Mouse (Mus musculus) left cerebral cortex, postnatal 4 days (tissue): Measurements from ENCODE around the gene Olfr1045. TPM values are rescaled to one million over a fixed set of nuclear protein-coding genes. Genes with fewer than 3 reads are reported as not detected.
"Not testable (repeated sequence)": the region's sequence is repeated elsewhere in the genome, so short reads cannot be mapped to it uniquely, and the experiment has no call there.

Source experiments
- DNase-seq: peaks from one replicate; pipeline ENCODE4 v3.0.0-alpha.2; 2022
- intact Hi-C: fragments of 180-260 bp; cut with DNase I; formaldehyde crosslinking; loops from one replicate; pipeline ENCODE4 v1.15.1; 2025
- total RNA-seq, 2 experiments: library from RNA; stranded (reverse); gene quantifications; 2 replicates each; pipeline ENCODE4 v1.2.3; 2021

The Olfr1045 gene
- total RNA-seq: not detected

DNA sequence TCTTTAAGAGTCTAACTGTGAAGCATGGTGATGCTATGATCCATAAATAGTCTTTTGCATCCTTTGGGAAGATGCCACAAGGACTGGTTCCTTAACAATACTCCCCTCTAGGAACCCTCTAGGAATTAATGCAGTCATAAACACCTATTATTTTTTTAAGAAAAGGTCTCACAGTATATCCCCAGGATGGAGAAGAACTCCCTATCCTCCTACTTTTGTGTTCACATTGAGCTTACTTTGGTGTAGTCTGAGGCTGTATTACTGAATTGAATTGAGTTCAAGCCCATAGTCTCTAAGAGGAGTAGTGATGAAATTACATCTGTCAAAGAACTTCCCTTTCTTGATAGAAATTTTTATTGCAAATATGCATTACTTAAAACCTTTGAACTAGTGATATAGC lies at the start of gene Olfr1045:
Gene Olfr1045 (minus strand): TSS at position 101 of the 400 bp plus-strand sequence.
- intact Hi-C loops: no loop called here
- DNase-seq: no peak

DNA sequence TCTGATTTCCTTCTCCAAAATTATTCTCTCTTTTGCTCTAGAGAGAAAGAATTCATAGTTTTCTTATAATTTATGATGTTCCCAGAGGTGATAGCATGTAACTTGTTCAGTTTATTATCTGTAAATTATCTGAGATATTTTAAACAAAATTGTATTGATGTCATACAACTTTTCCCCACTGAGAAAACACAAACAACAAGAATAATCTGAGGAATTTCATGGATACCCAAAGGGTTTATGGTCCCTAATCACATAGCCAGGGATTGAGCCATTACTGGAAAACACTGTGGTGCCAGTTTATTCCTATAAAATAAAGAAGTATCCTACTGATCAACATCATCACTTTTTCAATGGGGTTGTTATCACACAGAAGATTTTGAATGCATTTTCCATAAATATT lies 37.4 kb upstream of the Olfr1045 start, which contains the start of gene Olfr1048:
Gene Olfr1048 (minus strand): TSS at position 101 of the 400 bp plus-strand sequence.
- intact Hi-C loops: no loop called here
- DNase-seq: no peak

DNA sequence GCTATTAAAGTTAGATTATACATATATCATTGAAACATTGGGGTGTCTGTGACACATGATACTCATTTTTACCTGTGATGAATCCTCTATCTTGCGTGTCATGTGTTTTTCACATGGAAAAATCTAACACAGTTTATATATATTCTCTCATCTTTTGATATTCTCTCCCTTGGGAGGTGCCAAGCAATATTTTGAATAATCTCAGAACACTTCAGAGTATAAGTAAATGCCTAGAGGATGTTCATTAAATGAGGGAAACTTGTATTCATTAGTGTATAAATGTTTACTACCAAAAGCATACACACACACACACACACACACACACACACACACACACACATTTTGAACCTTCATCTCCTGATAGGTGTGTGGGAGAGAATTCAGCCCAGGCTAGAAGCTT lies 28.5 kb upstream of the Olfr1045 start, which contains the start of gene Olfr1047:
Gene Olfr1047 (minus strand): TSS at position 101 of the 400 bp plus-strand sequence.
- no peak for DNase-seq
- intact Hi-C loops: no loop called here

DNA sequence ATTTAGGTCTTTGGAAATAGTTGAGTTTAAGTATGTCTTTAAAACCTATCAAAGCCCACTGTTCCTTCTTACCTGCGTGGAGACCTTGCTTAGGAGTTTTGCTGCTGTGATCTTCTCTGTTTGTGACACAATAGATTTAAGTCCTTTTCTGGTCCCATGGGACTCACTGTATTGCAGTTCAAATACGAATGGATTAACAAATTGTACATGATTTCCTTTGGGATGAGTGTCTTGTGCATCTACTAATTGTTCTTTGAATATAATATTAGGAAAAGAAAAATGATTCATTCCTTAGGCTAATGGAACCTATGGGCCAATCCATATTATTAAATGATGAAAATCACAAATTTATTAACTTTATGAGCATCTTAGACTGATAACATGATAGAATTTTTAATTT lies 16.4 kb upstream of the Olfr1045 start, which contains the start of gene Olfr1046:
Gene Olfr1046 (minus strand): TSS at position 101 of the 400 bp plus-strand sequence.
- intact Hi-C loops: no loop called here
- no peak for DNase-seq

DNA sequence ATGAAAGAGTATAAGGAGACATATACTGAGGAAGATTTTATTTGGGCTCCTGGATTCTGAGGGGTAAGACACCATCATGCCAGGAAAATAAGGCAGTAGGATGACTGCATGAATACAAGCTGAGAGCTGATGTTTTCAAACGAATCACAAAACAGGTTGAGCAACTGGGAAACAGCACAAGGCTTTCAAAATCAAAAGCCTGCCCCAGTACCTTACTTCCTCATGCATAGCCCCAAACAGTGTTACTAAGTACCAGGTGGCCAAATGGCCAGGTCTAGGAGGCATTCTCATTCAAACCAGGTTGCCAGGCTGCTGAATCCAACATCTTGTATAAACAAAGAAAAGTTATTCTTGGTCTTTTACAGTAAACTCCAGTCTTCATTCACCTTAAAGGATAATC lies 6.9 kb downstream of the Olfr1045 start:
- intact Hi-C loops: no loop called here
- DNase-seq: no peak

DNA sequence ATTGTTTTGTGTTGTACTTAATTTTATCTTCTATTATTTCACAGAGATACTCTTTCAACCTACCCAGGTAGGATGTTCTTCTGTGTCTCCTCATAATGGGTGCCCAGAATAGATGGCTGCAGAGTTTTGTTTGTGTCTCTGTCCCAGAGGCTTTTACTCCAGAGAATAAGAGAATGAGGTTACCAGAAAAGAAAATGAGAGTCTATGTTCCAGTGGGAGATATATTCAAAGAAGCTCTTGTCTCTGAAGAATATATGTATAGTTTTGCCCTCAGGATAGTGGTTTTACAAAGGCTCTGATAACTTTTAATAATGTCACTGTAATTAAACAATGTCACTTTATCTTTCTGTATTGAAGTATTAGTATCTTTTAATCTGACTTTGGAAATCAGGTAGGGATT lies 17.2 kb downstream of the Olfr1045 start, which contains the start of gene Olfr52:
Gene Olfr52 (minus strand): TSS at position 101 of the 400 bp plus-strand sequence.
- intact Hi-C loops: no loop called here
- DNase-seq: no peak

DNA sequence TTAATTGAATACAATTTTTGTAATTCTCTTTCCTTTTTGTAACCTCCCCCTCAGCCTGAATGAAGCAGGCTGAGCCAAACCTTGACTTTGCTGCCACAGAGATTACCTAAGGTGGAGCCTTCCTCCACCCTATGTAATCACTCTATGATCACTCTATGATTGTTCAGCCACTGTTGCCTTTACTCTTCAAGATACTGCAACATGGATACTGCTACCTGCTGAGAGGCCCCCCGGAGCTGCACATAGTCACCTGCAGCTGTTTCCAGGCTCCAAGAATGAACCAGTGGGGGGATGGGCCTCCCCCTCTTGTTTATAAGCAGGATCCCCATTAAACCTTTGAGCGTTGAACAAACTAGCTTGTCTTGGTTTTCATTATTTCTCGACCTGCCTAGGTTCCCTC lies 22.9 kb downstream of the Olfr1045 start:
- intact Hi-C loops: no loop called here
- DNase-seq: no peak

DNA sequence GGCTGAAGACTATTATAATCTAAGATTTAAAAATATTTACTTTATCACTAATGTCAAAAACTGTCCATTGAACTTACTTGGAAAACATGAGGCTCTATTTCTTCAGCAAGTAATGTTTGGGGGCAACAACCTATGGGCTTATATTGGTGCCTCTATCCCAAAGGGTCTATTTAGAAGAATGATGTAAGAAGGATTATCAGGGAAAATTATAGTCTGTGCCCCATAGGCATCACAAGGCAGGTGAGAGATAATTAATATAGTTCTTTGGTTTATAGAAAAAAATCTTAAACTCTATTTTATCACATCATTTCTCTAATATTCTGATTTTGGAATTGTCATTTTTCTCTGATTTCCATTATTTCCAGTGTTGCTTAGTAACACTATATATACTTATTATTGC lies 25.1 kb downstream of the Olfr1045 start, which contains the start of gene Olfr1044:
Gene Olfr1044 (minus strand): TSS at position 101 of the 400 bp plus-strand sequence.
- intact Hi-C loops: no loop called here
- no peak for DNase-seq

DNA sequence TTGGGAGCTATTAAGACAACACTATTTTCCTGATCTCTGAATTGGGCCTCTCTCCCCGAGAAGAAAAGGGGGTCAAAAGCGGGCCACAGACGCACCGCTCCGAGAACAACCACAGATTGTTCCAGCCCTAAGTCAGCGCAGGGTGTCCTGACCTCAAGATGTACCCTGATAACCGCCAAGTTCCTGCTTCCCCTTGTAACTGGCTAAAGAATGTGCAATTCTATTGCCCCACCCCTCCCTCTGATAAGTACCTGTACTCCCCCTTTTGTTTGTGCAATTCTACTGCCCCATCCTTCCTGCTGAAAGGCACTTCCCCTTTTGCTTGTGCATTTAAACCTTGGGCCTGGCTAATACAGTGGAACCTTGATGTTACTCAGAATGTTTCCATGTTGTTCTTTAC lies 27.4 kb downstream of the Olfr1045 start:
- DNase-seq, intact Hi-C loops: not testable (repeated sequence)

DNA sequence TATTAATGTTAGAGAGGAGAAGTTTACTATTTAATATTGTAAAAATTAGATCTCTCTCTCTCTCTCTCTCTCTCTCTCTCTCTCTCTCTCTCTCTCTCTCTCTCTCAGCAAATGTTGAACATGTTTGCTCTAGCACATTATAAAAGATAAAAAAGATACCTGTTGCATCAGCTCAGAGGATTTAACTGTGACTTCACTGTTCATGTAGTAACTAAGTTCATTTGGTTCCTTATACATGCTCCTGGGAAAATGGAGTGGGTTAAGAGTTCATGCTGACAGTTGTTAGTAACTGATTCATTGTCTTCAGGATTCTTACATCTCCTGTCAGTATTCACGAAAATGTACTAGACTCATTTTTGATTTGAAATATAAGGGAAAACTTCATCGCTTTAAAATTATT lies 35.4 kb downstream of the Olfr1045 start, which contains the start of gene Olfr1043:
Gene Olfr1043 (minus strand): TSS at position 101 of the 400 bp plus-strand sequence.
- intact Hi-C loops: no loop called here
- no peak for DNase-seq

DNA sequence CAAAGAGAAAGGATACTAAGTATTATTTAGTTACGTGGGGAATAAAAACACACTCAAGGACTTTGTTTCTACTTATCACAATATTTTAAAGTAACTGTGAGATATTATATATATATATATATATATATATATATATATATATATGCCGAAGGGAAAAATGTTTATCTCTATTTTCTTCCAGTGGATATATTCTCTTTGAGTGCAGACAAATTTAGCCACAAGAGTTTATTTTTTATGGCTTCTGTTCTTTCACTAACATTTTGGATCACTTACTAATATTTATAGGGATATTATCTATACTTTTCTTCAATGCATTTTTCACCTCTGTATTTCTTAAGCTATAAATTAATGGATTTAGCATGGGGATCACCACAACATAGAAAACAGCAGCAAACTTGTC lies 41.1 kb downstream of the Olfr1045 start, which contains the start of gene Olfr1042:
Gene Olfr1042 (minus strand): TSS at position 101 of the 400 bp plus-strand sequence.
- intact Hi-C loops: no loop called here

DNA sequence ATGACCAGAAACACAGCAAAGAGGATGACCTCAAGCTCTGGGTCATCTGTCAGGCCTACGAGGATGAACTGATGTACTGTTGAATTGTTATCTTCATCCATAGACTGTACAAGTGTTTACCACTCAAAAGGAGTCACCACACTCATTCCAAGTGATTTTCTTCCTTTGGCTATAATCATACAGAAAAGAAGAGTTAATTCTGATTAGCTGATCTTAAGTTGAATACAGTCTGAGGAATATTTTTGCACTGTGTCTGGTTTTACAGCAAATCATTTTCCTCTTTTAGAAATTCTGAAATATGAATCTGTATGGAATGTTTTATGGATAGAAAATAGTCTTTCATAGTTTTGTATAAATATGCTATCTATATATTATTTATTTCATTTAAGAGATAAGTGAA lies 56.2 kb downstream of the Olfr1045 start, which contains the start of gene Olfr1040:
Gene Olfr1040 (minus strand): TSS at position 101 of the 400 bp plus-strand sequence.
- intact Hi-C loops: no loop called here
- no peak for DNase-seq

More for the DNA sequence above, 41.1 kb downstream of the Olfr1045 start, which contains the start of gene Olfr1042:
- no peak for DNase-seq

Other genes with a start within 250 kb of the Olfr1045 start
- gene Olfr1029, start 229.1 kb downstream of the Olfr1045 start, total RNA-seq: not detected
- not detected for gene Olfr1030, start 223.7 kb downstream of the Olfr1045 start, total RNA-seq
- not detected for gene Olfr1031, start 212.7 kb downstream of the Olfr1045 start, total RNA-seq
- gene Olfr1032, start 197.5 kb downstream of the Olfr1045 start, total RNA-seq: not detected
- gene Olfr1033, start 182.4 kb downstream of the Olfr1045 start, total RNA-seq: not detected
- not detected for gene Olfr1034, start 157.1 kb downstream of the Olfr1045 start, total RNA-seq
- not detected for gene Olfr1036, start 129.0 kb downstream of the Olfr1045 start, total RNA-seq
- gene Olfr1037, start 115.6 kb downstream of the Olfr1045 start, total RNA-seq: not detected
- not detected for gene Olfr1039, start 67.1 kb downstream of the Olfr1045 start, total RNA-seq
- gene Olfr1040, start 56.3 kb downstream of the Olfr1045 start, total RNA-seq: not detected
- not detected for gene Olfr1042, start 41.2 kb downstream of the Olfr1045 start, total RNA-seq
- gene Olfr1043, start 35.5 kb downstream of the Olfr1045 start, total RNA-seq: not detected
- not detected for gene Olfr1044, start 25.2 kb downstream of the Olfr1045 start, total RNA-seq
- not detected for gene Olfr52, start 17.3 kb downstream of the Olfr1045 start, total RNA-seq
- not detected for gene Olfr1046, start 16.3 kb upstream of the Olfr1045 start, total RNA-seq
- gene Olfr1047, start 28.4 kb upstream of the Olfr1045 start, total RNA-seq: not detected
- not detected for gene Olfr1048, start 37.3 kb upstream of the Olfr1045 start, total RNA-seq
- not detected for gene Olfr1049, start 55.3 kb upstream of the Olfr1045 start, total RNA-seq
- not detected for gene Olfr1051, start 76.1 kb upstream of the Olfr1045 start, total RNA-seq
- gene Olfr1052, start 89.4 kb upstream of the Olfr1045 start, total RNA-seq: not detected
- not detected for gene Olfr1053, start 112.3 kb upstream of the Olfr1045 start, total RNA-seq
- gene Olfr1054, start 132.4 kb upstream of the Olfr1045 start, total RNA-seq: not detected
- not detected for gene Olfr1055, start 147.3 kb upstream of the Olfr1045 start, total RNA-seq
- gene Olfr1056, start 159.5 kb upstream of the Olfr1045 start, total RNA-seq: not detected
- not detected for gene Olfr1057, start 175.4 kb upstream of the Olfr1045 start, total RNA-seq
- gene Olfr1058, start 185.6 kb upstream of the Olfr1045 start, total RNA-seq: not detected
- gene Olfr1061, start 211.0 kb upstream of the Olfr1045 start, total RNA-seq: not detected
- gene Olfr1062, start 223.7 kb upstream of the Olfr1045 start, total RNA-seq: not detected
- gene Olfr1065, start 247.6 kb upstream of the Olfr1045 start, total RNA-seq: not detected